Mouse (Mus musculus): ENCODE results near the gene Surf4. TPM values are rescaled to one million over a fixed set of nuclear protein-coding genes. Genes with fewer than 3 reads are reported as not detected.
"Not testable (repeated sequence)": the region's sequence is repeated elsewhere in the genome, so short reads cannot be mapped to it uniquely, and the experiment has no call there.

The Surf4 gene
- polyA plus RNA-seq, 1 experiment from 2014 or later, result 112 TPM

DNA sequence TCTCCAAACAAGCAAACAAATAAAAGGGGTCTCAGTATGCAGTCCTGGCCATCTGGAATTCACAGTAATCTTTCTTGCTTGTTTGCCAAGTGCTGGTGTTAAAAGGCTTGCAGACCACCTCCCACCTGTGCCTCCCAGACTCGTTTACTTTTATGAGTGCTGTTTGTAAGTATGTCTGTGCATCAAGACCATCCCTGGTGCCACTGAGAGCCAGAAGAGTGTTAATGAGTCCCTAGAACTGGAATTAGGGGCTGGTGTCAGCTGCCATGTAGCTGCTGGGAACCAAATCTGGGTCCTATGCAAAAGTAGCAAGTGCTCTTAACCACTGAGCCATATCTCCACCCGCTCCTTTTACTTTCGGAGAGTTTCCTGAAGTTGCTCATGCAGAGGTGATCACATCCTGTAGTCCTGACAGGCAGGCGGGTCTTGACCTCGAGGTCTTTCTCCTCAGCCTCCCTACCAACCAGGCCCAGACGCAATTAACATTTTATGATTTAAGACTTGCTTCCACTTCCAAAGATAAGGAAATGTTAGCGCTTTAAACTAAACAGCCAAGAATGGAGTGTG, 31.8 kb downstream of the Surf4 start:
- no peak for ATAC-seq

DNA sequence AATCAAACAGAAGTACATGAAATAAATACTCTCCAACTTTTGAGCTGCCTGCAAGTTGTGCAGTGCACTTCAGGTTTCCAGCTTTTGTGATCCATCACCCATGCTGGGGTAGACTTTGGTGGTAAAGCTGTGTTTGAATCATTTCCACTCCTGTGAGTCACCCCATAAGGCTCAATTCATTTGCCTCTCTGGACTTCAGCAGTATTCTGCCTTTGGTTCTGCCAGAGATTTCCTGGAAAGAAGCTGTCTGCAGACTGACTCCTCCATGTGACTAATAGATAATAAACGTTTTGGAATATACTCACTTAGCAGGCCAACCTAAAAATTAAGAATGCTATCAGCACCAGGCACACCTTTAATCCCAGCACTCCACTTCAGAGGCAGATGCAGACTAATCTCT, 33.0 kb downstream of the Surf4 start:
- Histone ChIP-seq H3K4me1 (ENCODE audit: insufficient read depth) (peaks cover 22% of the 10 kb centered on the region), H3K4me3 (ENCODE audit: low read depth, low read length) (no peak overlapping the region), H3K36me3 (replicated peaks; ENCODE audit: insufficient read depth, low read length) (peaks cover 35% of the 10 kb centered on the region), H3K9ac (replicated peaks) (no peak overlapping the region), H3K9me3 (ENCODE audit: low read length) (no peaks in the 10 kb centered on the region), H3K27me3 (ENCODE audit: insufficient read depth, low read length) (no peaks in the 10 kb centered on the region), H3K27ac (ENCODE audit: low read depth) (no peak overlapping the region), H3K4me2 (ENCODE audit: low read depth, low read length) (no peak overlapping the region)
- WGBS (ENCODE audit: insufficient replicate concordance), result 41% methylated on average over 1 of the region's 1 CpGs
- no peak for ATAC-seq
- TF ChIP-seq CTCF (IDR thresholded peaks at IDR 0.05; ENCODE audit: low read depth), result no peak
- TF ChIP-seq EP300 (IDR thresholded peaks at IDR 0.05; ENCODE audit: low read depth), result no peak
- DNase-seq, result no peak

More for the DNA sequence above, 31.8 kb downstream of the Surf4 start:
- TF ChIP-seq EP300 (IDR thresholded peaks at IDR 0.05; ENCODE audit: low read depth), result no peak
- TF ChIP-seq CTCF (IDR thresholded peaks at IDR 0.05; ENCODE audit: low read depth), result no peak
- H3K4me2 ChIP-seq (ENCODE audit: low read depth, low read length), result peak overlapping the region; percentile 82
- no peaks in the 10 kb centered on the region for H3K9me3 ChIP-seq (ENCODE audit: low read length)
- peaks cover 45% of the 10 kb centered on the region for H3K36me3 ChIP-seq (replicated peaks; ENCODE audit: insufficient read depth, low read length)
- H3K9ac ChIP-seq (replicated peaks), result peak overlapping the region; percentile 77
- peak overlapping the region; percentile 87 for H3K27ac ChIP-seq (ENCODE audit: low read depth)
- DNase-seq, result no peak
- H3K4me1 ChIP-seq (ENCODE audit: insufficient read depth), result peaks cover 22% of the 10 kb centered on the region
- peak overlapping the region; percentile 78 for H3K4me3 ChIP-seq (ENCODE audit: low read depth, low read length)
- 2% methylated on average over 7 of the region's 7 CpGs for WGBS (ENCODE audit: insufficient replicate concordance)
- no peaks in the 10 kb centered on the region for H3K27me3 ChIP-seq (ENCODE audit: insufficient read depth, low read length)

GRCm38 (mm10) chr2:26895898-26896297, 37.8 kb downstream of the Surf4 start:
- no peaks in the 10 kb centered on the region for H3K9me3 ChIP-seq (ENCODE audit: low read length)
- WGBS (ENCODE audit: insufficient replicate concordance), result 80% methylated on average over 4 of the region's 4 CpGs
- H3K4me1 ChIP-seq (ENCODE audit: insufficient read depth), result 0 out of 2 replicates have a peak, but pooled peaks cover 2% of the 10 kb centered on the region
- no peak overlapping the region for H3K4me3 ChIP-seq (ENCODE audit: low read depth, low read length)
- ATAC-seq (no peak), DNase-seq (no peak)
- no peaks in the 10 kb centered on the region for H3K27me3 ChIP-seq (ENCODE audit: insufficient read depth, low read length)
- no peak overlapping the region for H3K9ac ChIP-seq (replicated peaks)
- H3K4me2 ChIP-seq (ENCODE audit: low read depth, low read length), result no peak overlapping the region
- peaks cover 59% of the 10 kb centered on the region for H3K36me3 ChIP-seq (replicated peaks; ENCODE audit: insufficient read depth, low read length)
- TF ChIP-seq CTCF (IDR thresholded peaks at IDR 0.05; ENCODE audit: low read depth), result no peak
- no peak for TF ChIP-seq EP300 (IDR thresholded peaks at IDR 0.05; ENCODE audit: low read depth)
- no peak overlapping the region for H3K27ac ChIP-seq (ENCODE audit: low read depth)

GRCm38 (mm10) chr2:26886170-26886569, 47.6 kb downstream of the Surf4 start:
- peaks cover 14% of the 10 kb centered on the region for H3K36me3 ChIP-seq (replicated peaks; ENCODE audit: insufficient read depth, low read length)
- DNase-seq, result peak; percentile 5
- H3K27ac ChIP-seq (ENCODE audit: low read depth); ATAC-seq; H3K9me3 ChIP-seq (ENCODE audit: low read length); H3K4me2 ChIP-seq (ENCODE audit: low read depth, low read length); H3K9ac ChIP-seq (replicated peaks); H3K4me3 ChIP-seq (ENCODE audit: low read depth, low read length); H3K27me3 ChIP-seq (ENCODE audit: insufficient read depth, low read length); H3K4me1 ChIP-seq (ENCODE audit: insufficient read depth): not testable (repeated sequence)
- WGBS (ENCODE audit: insufficient replicate concordance), result 76% methylated on average over 4 of the region's 4 CpGs

DNA sequence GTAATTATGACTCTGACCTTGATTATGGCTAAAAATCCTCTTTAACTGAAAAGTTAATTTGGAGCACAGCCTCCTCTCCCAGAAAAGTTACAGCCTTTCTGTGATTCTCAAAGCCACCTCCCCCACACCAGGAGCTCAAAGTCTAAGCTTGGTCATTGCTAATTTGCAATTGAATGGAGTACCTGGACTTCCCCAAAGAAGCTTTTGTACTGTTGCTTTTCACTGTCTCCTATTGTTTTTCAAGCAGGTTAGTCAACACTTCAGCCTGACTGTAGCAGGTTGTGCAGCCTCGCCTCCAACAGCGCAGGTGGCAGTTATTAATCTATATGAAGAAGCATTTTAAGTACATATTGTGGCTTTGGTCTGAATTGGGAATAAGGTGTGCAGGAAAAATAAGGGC, 48.2 kb downstream of the Surf4 start:
- H3K27ac ChIP-seq (ENCODE audit: low read depth); DNase-seq; H3K4me1 ChIP-seq (ENCODE audit: insufficient read depth); H3K9ac ChIP-seq (replicated peaks); H3K4me2 ChIP-seq (ENCODE audit: low read depth, low read length); ATAC-seq; H3K4me3 ChIP-seq (ENCODE audit: low read depth, low read length); H3K27me3 ChIP-seq (ENCODE audit: insufficient read depth, low read length); H3K9me3 ChIP-seq (ENCODE audit: low read length): not testable (repeated sequence)
- WGBS (ENCODE audit: insufficient replicate concordance), result 92% methylated on average over 2 of the region's 2 CpGs
- H3K36me3 ChIP-seq (replicated peaks; ENCODE audit: insufficient read depth, low read length), result peaks cover 12% of the 10 kb centered on the region

DNA sequence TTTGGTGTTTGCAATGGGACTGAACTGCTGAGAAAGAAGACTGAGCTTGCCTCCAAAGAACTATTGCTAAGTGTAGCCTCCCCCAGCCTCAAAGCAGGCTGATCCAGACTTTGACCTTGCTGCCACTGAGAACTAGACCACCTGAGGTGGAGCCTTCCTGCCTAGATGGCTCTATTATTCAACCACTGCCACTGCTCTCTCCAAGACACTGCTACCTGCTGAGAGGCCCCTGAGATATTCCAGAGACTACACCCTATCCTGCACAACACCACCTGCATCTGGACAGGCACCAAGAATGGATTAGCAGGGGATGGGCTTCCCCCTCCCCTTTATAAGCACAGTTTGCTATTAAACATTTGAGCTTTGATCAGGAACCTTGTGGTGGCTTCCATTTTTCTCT, 55.2 kb downstream of the Surf4 start:
- no peak for TF ChIP-seq CTCF (IDR thresholded peaks at IDR 0.05; ENCODE audit: low read depth)
- ATAC-seq (no peak), DNase-seq (no peak)
- Histone ChIP-seq H3K27ac (ENCODE audit: low read depth) (no peak overlapping the region), H3K9ac (replicated peaks) (no peak overlapping the region), H3K4me2 (ENCODE audit: low read depth, low read length) (no peak overlapping the region), H3K36me3 (replicated peaks; ENCODE audit: insufficient read depth, low read length) (no peaks in the 10 kb centered on the region), H3K27me3 (ENCODE audit: insufficient read depth, low read length) (no peaks in the 10 kb centered on the region), H3K4me3 (ENCODE audit: low read depth, low read length) (no peak overlapping the region), H3K4me1 (ENCODE audit: insufficient read depth) (no peaks in the 10 kb centered on the region), H3K9me3 (ENCODE audit: low read length) (0 out of 2 replicates have a peak, but pooled peaks cover 2% of the 10 kb centered on the region)

DNA sequence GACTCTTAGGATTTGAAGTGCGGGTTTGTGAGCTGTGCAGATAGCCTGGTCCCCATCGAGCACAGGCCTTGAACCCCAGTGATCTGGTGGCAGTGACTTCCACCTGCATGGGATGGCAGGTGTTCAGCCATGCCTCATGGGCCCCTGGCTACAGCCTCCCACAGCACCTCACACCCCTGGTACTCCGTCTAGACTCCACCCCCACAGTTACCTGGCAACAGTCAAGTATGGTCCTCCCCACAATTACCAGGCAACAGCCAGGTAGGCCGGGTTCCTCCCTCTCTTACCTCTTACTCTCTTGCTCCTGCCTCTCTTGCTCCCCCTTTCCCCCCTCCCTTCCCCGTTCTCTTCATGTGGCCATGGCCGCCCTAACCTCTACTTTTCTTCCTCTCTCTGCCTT, 63.1 kb downstream of the Surf4 start:
- TF ChIP-seq CTCF (IDR thresholded peaks at IDR 0.05; ENCODE audit: low read depth) (no peak), EP300 (IDR thresholded peaks at IDR 0.05; ENCODE audit: low read depth) (no peak)
- H3K4me3 ChIP-seq (ENCODE audit: low read depth, low read length), result no peak overlapping the region
- no peak overlapping the region for H3K9ac ChIP-seq (replicated peaks)
- H3K27ac ChIP-seq (ENCODE audit: low read depth), result no peak overlapping the region
- DNase-seq (no peak), ATAC-seq (no peak)
- H3K36me3 ChIP-seq (replicated peaks; ENCODE audit: insufficient read depth, low read length), result no peaks in the 10 kb centered on the region
- 47% methylated on average over 6 of the region's 6 CpGs for WGBS (ENCODE audit: insufficient replicate concordance)
- H3K27me3 ChIP-seq (ENCODE audit: insufficient read depth, low read length), result no peaks in the 10 kb centered on the region
- H3K9me3 ChIP-seq (ENCODE audit: low read length), result no peaks in the 10 kb centered on the region
- no peak overlapping the region for H3K4me2 ChIP-seq (ENCODE audit: low read depth, low read length)
- no peaks in the 10 kb centered on the region for H3K4me1 ChIP-seq (ENCODE audit: insufficient read depth)

Other genes starting within 250 kb of the Surf4 start
- not detected in 2 replicates for gene Abo, start 68.9 kb downstream of the Surf4 start, polyA plus RNA-seq (2015; fragmentation: Nextera tagmentation; extraction: Ambion mirVana)
- 7.5 and 8.4 TPM in 2 replicates for gene Surf6, start 31.0 kb downstream of the Surf4 start, polyA plus RNA-seq (2015; fragmentation: Nextera tagmentation; extraction: Ambion mirVana)
- 13.2 and 14.4 TPM in 2 replicates for gene Med22, start 23.3 kb downstream of the Surf4 start, polyA plus RNA-seq (2015; fragmentation: Nextera tagmentation; extraction: Ambion mirVana)
- 341 and 347 TPM in 2 replicates for gene Rpl7a, start 23.2 kb downstream of the Surf4 start, polyA plus RNA-seq (2015; fragmentation: Nextera tagmentation; extraction: Ambion mirVana)
- 14.6 and 15.3 TPM in 2 replicates for gene Surf2, start 17.6 kb downstream of the Surf4 start, polyA plus RNA-seq (2015; fragmentation: Nextera tagmentation; extraction: Ambion mirVana)
- 29.8 and 30.1 TPM in 2 replicates for gene Surf1, start 17.4 kb downstream of the Surf4 start, polyA plus RNA-seq (2015; fragmentation: Nextera tagmentation; extraction: Ambion mirVana)
- 0.06 TPM in 1 of 2 replicates, not detected in the other for gene Stkld1, start 119 bp upstream of the Surf4 start, polyA plus RNA-seq (2015; fragmentation: Nextera tagmentation; extraction: Ambion mirVana)
- 13.7 and 14.2 TPM in 2 replicates for gene Rexo4, start 30.5 kb upstream of the Surf4 start, polyA plus RNA-seq (2015; fragmentation: Nextera tagmentation; extraction: Ambion mirVana)
- 1.7 and 1.9 TPM in 2 replicates for gene Adamts13, start 39.5 kb upstream of the Surf4 start, polyA plus RNA-seq (2015; fragmentation: Nextera tagmentation; extraction: Ambion mirVana)
- gene Cacfd1, start 76.0 kb upstream of the Surf4 start, polyA plus RNA-seq (2015; fragmentation: Nextera tagmentation; extraction: Ambion mirVana), result 21.1 and 23.5 TPM in 2 replicates
- 0.31 and 0.47 TPM in 2 replicates for gene Slc2a6, start 94.1 kb upstream of the Surf4 start, polyA plus RNA-seq (2015; fragmentation: Nextera tagmentation; extraction: Ambion mirVana)
- 0.49 TPM in 1 of 2 replicates, not detected in the other for gene Mymk, start 138.3 kb upstream of the Surf4 start, polyA plus RNA-seq (2015; fragmentation: Nextera tagmentation; extraction: Ambion mirVana)
- gene Adamtsl2, start 145.5 kb upstream of the Surf4 start, polyA plus RNA-seq (2015; fragmentation: Nextera tagmentation; extraction: Ambion mirVana), result 1.1 and 1.2 TPM in 2 replicates
- not detected in 2 replicates for gene Fam163b, start 208.6 kb upstream of the Surf4 start, polyA plus RNA-seq (2015; fragmentation: Nextera tagmentation; extraction: Ambion mirVana)
- not detected in 2 replicates for gene Dbh, start 231.3 kb upstream of the Surf4 start, polyA plus RNA-seq (2015; fragmentation: Nextera tagmentation; extraction: Ambion mirVana)